Mouse (Mus musculus) spleen, postnatal 14 days (tissue): ENCODE measurements around the gene Cbfa2t3.

Experiments used
- DNase-seq, 2 experiments: peaks; one replicate each; pipeline ENCODE4 v3.0.0; 2021 to 2022; ENCODE audit warnings: low spot score in 2 of 2

Gene Cbfa2t3

GRCm38 (mm10) chr8:122666338-122666764, 32.6 kb downstream of the Cbfa2t3 start:
- peak in 1 of 2 experiments; percentile 50 for DNase-seq

DNA sequence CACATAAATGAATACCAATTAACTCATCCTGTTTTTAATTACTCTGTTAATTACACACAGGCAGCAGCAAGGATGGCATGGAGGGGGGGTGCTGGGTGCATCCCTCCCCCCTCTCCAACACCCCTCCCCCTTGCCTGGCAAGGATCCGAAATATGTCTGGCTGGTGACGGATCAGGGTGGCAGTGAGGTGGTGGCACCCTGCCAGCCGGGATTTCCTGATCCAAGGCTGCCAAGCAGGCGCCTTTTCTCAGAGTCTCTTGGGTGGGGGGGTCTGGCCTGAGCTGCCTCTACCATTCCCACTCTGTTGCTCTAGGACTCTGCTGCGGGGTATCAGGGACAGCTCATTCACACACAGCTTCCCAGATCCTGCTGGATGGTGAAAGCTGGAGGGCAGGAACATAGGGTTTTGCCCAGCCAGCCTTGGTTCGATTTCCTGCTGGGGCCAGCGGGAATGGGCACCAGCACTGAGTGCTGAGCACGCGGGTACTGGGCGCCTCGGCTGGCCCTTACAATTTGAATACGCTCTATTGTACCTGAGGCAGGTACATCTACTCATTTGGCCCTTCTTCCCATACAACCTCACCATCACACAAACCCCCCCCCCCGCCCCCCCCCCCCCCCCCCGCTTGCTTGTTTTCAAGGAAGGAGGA, 33.1 kb downstream of the Cbfa2t3 start:
- no peak for DNase-seq

- no peak for DNase-seq
Measured at GRCm38 (mm10) chr8:122665221-122665620, 33.7 kb downstream of the Cbfa2t3 start.

- no peak for DNase-seq
Measured at GRCm38 (mm10) chr8:122663670-122664069, 35.2 kb downstream of the Cbfa2t3 start.

DNA sequence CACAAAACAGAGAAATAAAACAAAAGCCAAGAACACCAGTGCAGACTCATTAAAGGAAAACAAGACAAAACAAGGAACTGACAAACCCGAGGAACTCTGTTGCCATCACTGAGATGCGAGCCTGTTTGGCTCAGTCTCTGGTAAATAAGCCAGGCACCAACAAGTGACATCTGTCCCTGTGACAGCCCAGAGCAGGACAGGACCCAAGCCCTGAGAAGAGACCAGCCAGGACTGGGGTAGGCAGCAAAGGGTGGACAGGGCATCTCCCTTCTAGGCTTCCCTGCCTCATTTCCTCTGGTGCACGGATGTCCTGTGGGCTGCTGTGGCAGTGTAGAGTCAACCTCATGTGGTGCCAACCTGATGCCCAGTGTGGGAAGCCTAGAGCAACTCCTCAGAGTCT, 35.8 kb downstream of the Cbfa2t3 start:
- no peak for DNase-seq

GRCm38 (mm10) chr8:122661894-122662293, 37.0 kb downstream of the Cbfa2t3 start:
- no peak for DNase-seq

GRCm38 (mm10) chr8:122661138-122661537, 37.8 kb downstream of the Cbfa2t3 start:
- no peak for DNase-seq

DNA sequence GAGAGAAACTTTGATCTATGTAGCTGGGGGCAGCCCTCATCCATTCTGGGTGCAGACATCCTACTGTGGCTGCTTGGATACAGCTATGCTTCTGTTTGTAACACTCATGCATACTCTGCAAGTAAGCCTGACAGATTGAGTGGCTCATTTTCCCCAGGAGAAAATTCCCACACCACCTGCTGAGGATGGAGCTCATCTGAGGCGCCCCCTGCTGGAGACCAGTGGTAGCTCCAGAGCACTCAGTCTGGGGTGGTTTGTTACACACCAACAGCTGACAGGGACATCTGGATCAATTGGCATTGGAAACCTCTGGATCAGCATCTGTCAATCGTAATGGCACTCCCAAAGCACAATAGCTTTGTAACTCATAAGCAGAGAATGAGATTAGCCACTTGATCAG, 38.9 kb downstream of the Cbfa2t3 start:
- DNase-seq, result no peak

- no peak for DNase-seq
Measured at GRCm38 (mm10) chr8:122658807-122659160, 40.1 kb downstream of the Cbfa2t3 start.

DNA sequence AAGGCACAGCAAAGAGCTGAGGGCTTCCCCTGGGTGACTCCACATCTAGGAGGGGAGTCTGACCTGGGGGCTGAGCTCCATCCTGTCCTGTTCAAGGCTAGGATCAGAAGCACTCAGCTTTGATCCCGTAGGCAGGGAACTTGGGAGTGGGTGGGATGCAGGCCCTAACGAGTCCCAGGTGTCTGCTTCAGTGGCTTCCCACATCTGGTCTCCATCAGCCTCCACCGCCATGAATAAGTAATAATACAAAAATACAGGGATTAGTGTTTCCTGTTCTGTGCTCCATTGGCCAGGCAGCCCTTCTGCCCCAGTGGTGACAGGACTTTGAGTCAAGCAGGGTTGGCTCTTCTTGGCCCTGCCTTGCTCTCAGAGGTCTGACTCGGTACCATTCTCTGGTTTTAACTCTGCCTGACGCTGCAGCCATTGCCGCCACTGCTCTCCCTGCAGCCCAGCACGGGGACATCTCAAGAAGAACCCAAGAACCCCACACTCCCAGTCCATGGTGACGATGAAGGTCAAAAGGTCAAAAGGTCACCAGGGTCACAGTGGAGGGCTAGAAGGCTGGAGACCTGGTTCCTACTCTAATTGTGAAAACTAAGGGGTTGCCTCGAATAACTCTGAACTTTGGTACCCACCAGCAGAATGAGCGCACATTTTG, 40.6 kb downstream of the Cbfa2t3 start:
- no peak for DNase-seq

DNA sequence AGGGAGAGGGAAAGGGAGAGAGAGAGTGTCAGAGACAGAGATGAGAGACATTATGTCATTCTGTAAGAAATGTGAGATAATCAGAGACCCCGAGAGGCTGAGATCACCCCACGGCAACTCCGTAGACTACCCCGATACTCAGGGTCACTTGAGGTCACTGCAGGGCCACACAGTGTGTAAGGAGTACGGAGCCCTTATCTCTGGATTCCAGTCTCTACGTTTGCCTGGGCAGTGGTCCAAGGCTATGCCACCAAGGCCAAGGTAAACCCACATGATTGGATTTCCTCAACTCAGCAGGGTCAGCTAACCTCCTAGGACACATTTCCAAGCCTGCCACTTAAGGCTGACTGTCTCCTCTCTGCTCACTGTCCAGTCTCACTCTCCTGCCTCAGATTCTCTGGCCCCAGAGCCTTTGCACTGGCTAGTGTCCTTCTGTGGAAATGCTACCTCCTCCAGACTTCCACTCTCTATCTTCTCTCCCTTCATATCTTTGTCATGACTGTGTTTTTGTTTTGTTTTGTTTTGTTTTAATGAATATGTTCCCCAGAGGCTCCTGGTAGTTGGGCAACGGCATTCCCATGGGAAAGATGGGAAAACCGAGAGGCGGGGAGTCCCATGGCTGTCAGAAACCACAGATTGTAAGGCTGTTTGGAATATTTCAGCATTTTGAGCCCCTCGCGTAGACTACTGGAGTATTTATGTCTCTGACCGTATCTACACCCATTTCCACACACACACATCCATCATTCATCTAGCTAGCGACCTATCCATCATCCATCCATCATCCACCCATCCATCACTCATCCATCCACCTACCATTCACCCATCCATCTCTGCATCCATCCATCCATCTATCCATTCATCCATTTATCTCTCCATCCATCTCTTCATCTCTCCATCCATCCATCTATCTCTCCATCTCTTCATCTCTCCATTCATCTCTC, 42.6 kb downstream of the Cbfa2t3 start:
- peak; percentile 52 for DNase-seq

DNA sequence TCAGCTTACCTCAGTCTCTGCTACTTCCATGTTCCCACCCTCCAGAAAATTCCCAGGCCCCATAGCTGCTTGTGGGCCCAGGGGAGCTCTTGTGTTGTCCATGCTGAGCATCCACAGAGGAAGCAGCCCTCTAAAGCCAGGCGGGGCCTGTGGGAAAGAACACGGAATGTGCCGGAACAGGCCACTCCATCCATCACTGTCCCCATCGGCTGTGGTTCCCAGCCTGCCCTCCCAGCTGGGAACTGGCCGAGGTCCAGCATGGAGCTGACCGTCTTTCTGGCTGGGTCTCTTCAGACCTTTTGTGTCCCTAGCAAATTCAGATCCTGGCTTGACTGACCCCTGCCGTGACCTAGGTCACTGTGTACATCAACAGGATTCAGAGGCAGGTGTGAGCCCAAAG, 44.1 kb downstream of the Cbfa2t3 start:
- no peak for DNase-seq

DNA sequence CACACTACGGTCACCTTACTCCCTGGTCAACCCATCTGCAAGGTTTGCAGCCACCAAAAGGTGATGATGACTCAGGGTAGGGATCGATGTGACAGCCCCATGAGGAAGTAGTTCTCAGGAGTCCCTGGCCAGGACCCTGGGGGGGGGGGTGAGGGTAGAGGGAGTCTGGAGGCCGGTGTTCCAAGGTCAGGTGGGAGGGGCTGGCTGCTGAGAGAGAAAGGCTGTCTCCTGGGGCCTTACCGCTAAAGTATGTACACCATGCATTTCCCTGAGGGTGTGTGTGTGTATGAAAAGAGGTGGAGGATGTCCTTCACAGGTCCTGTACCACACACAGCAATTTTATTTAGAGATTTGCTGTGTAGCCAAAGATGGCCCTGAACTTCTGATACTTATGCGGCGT, 46.3 kb downstream of the Cbfa2t3 start:
- no peak for DNase-seq

- no peak for DNase-seq
Measured at GRCm38 (mm10) chr8:122651326-122651921, 47.5 kb downstream of the Cbfa2t3 start.

- no peak for DNase-seq
Measured at GRCm38 (mm10) chr8:122648192-122648970, 50.5 kb downstream of the Cbfa2t3 start.

- no peak for DNase-seq
Measured at GRCm38 (mm10) chr8:122646337-122646736, 52.6 kb downstream of the Cbfa2t3 start.

- no peak for DNase-seq
Measured at GRCm38 (mm10) chr8:122644175-122644954, 54.5 kb downstream of the Cbfa2t3 start.

GRCm38 (mm10) chr8:122642071-122642470, 56.8 kb downstream of the Cbfa2t3 start:
- DNase-seq, result no peak

DNA sequence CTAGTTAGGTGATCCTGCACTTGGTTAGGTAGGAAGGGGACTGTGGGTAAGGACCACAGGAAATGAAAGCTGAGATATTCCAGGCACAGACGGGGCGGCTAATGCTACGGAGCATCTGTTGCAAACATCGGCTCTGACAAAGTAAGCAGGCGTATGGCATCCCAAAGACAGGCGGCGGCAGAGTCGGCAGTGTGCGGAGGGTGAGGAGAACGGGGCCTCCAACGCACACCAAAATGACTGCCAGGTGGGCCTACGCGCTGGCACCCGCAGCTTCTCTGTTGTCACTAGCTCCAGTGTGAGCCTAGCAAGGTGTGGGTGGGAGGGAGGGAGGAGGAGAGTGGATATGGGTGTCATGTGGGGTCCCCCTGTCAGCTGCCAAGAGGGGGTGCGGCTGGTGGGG, 57.5 kb downstream of the Cbfa2t3 start:
- no peak for DNase-seq

- no peak for DNase-seq
Measured at GRCm38 (mm10) chr8:122640825-122641224, 58.1 kb downstream of the Cbfa2t3 start.
